Mouse (Mus musculus): ENCODE results near the gene Dab2ip.

The Dab2ip gene

GRCm38 (mm10) chr2:35622261-35623103 is 64.4 kb downstream of the Dab2ip start:
- no peak for DNase-seq (ENCODE audit: low spot score)

- no peak for DNase-seq (ENCODE audit: low spot score)
Measured at GRCm38 (mm10) chr2:35623104-35623377, 65.0 kb downstream of the Dab2ip start.

GRCm38 (mm10) chr2:35623431-35624148 is 65.5 kb downstream of the Dab2ip start:
- no peak for DNase-seq (ENCODE audit: low spot score)

GRCm38 (mm10) chr2:35624380-35625006 is 66.4 kb downstream of the Dab2ip start:
- DNase-seq (ENCODE audit: low spot score) = no peak

- DNase-seq (ENCODE audit: low spot score) = no peak
Measured at GRCm38 (mm10) chr2:35625007-35625380, 66.9 kb downstream of the Dab2ip start.

GRCm38 (mm10) chr2:35625526-35625925 is 67.5 kb downstream of the Dab2ip start:
- no peak for DNase-seq (ENCODE audit: low spot score)

- DNase-seq (ENCODE audit: low spot score) = no peak
Measured at GRCm38 (mm10) chr2:35626181-35626727, 68.2 kb downstream of the Dab2ip start.

GRCm38 (mm10) chr2:35627298-35627898 is 69.3 kb downstream of the Dab2ip start:
- no peak for DNase-seq (ENCODE audit: low spot score)

- no peak for DNase-seq (ENCODE audit: low spot score)
Measured at GRCm38 (mm10) chr2:35628052-35628451, 70.0 kb downstream of the Dab2ip start.

GRCm38 (mm10) chr2:35628656-35629055 is 70.6 kb downstream of the Dab2ip start:
- no peak for DNase-seq (ENCODE audit: low spot score)

- DNase-seq (ENCODE audit: low spot score) = no peak
Measured at GRCm38 (mm10) chr2:35629126-35629525, 71.1 kb downstream of the Dab2ip start.

- no peak for DNase-seq (ENCODE audit: low spot score)
Measured at GRCm38 (mm10) chr2:35633392-35633791, 75.3 kb downstream of the Dab2ip start.

- no peak for DNase-seq (ENCODE audit: low spot score)
Measured at GRCm38 (mm10) chr2:35634963-35635362, 76.9 kb downstream of the Dab2ip start.

GRCm38 (mm10) chr2:35635541-35635940 is 77.5 kb downstream of the Dab2ip start:
- no peak for DNase-seq (ENCODE audit: low spot score)

- no peak for DNase-seq (ENCODE audit: low spot score)
Measured at GRCm38 (mm10) chr2:35637880-35638535, 79.9 kb downstream of the Dab2ip start.

GRCm38 (mm10) chr2:35639799-35640198 is 81.7 kb downstream of the Dab2ip start:
- DNase-seq (ENCODE audit: low spot score) = no peak

GRCm38 (mm10) chr2:35640576-35640975 is 82.5 kb downstream of the Dab2ip start:
- DNase-seq (ENCODE audit: low spot score) = peak; percentile 46

- DNase-seq (ENCODE audit: low spot score) = no peak
Measured at GRCm38 (mm10) chr2:35642224-35642623, 84.2 kb downstream of the Dab2ip start.

GRCm38 (mm10) chr2:35646553-35646952 is 88.5 kb downstream of the Dab2ip start:
- no peak for DNase-seq (ENCODE audit: low spot score)

GRCm38 (mm10) chr2:35649708-35650107 is 91.6 kb downstream of the Dab2ip start:
- peak; percentile 69 for DNase-seq (ENCODE audit: low spot score)

- no peak for DNase-seq (ENCODE audit: low spot score)
Measured at GRCm38 (mm10) chr2:35651297-35651731, 93.2 kb downstream of the Dab2ip start.

- no peak for DNase-seq (ENCODE audit: low spot score)
Measured at GRCm38 (mm10) chr2:35652984-35653383, 94.9 kb downstream of the Dab2ip start.

All from layer of hippocampus, adult 9-10 months (tissue).